Mouse (Mus musculus): Measurements from ENCODE around the gene Lrrtm4.

DNA sequence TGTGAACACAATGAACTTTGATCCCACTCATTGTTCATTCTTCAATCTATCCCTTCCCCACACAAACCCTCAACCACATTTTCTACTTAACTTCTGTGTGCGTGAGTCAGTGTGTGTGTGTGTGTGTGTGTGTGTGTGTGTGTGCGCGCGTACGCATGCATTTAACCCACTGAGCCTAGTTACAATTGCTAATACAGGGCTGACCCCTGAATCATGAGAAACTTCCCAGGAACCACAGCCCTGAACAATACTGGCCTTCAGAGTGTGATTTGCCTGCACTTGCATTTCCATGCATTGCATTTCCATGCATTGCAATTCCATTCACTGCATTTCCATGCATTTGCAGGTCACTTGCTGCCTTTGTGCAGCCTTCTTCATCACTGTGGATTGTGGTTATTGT is 701.8 kb downstream of the Lrrtm4 start:
- TF ChIP-seq EP300 (IDR thresholded peaks at IDR 0.05; ENCODE audit: low read depth in 1 of 2, low read length in 2 of 2) (no peak), CTCF (IDR thresholded peaks at IDR 0.05 in 2 of 3, conservative IDR thresholded peaks at IDR 0.05 in 1 of 3; ENCODE audit: control insufficient read depth in 1 of 3, insufficient read depth in 1 of 3, low read depth in 2 of 3, low read length in 3 of 3, poor library complexity in 1 of 3, severe bottlenecking in 1 of 3) (no peak), ZKSCAN1 (IDR thresholded peaks at IDR 0.05; ENCODE audit: low read depth, low read length) (no peak), ELF1 (IDR thresholded peaks at IDR 0.05; ENCODE audit: low read depth, low read length) (no peak), POLR2A (IDR thresholded peaks at IDR 0.05; ENCODE audit: control insufficient read depth in 1 of 2, insufficient read depth in 1 of 2, low read depth in 1 of 2, low read length in 2 of 2, poor library complexity in 1 of 2) (no peak), ZC3H11A (IDR thresholded peaks at IDR 0.05; ENCODE audit: low read depth, low read length) (no peak), CHD1 (IDR thresholded peaks at IDR 0.05; ENCODE audit: low read depth, low read length) (no peak), MEF2A (IDR thresholded peaks at IDR 0.05; ENCODE audit: extremely low read depth, insufficient replicate concordance, low read depth, low read length, poor library complexity, severe bottlenecking) (no peak), CHD2 (IDR thresholded peaks at IDR 0.05; ENCODE audit: low read length) (no peak)

Measured in MEL (cell line).